Mouse (Mus musculus) kidney, embryonic 16.5 days (tissue): Measurements from ENCODE around the gene Pdgfb. TPM values are rescaled to one million over a fixed set of nuclear protein-coding genes. Genes with fewer than 3 reads are reported as not detected.

Experiments used
- ATAC-seq: fragments of 200-750 bp; cut with Nextera tagmentation; 2 replicates; pipeline ENCODE4 v1.8.0; 2017; ENCODE audit warnings: moderate TSS enrichment; ENCODE audit not compliant: low FRiP score, low TSS enrichment
- H3K27ac ChIP-seq: fragments of 300-500 bp; sonication (generic); 2 replicates; pipeline ENCODE4 v1.5.1; 2014; ENCODE audit warnings: low read length
- H3K27me3 ChIP-seq: fragments of 300-500 bp; sonication (generic); 2 replicates; pipeline ENCODE4 v1.6.1; 2014; ENCODE audit warnings: low read length, control low read depth, mixed read lengths; ENCODE audit not compliant: insufficient read depth
- H3K36me3 ChIP-seq: fragments of 300-500 bp; sonication (generic); 2 replicates; pipeline ENCODE4 v1.6.1; 2014; ENCODE audit warnings: low read length, control low read depth, mixed read lengths; ENCODE audit not compliant: insufficient read depth
- H3K4me1 ChIP-seq: fragments of 300-500 bp; sonication (generic); 2 replicates; pipeline ENCODE4 v1.6.1; 2014; ENCODE audit warnings: low read length, control low read depth, mixed read lengths; ENCODE audit not compliant: insufficient read depth
- H3K4me2 ChIP-seq: fragments of 300-500 bp; sonication (generic); replicated peaks from 2 replicates; pipeline ENCODE4 v1.6.1; 2014; ENCODE audit warnings: low read depth, low read length
- H3K4me3 ChIP-seq: fragments of 300-500 bp; sonication (generic); 2 replicates; pipeline ENCODE4 v1.5.1; 2014; ENCODE audit warnings: mild to moderate bottlenecking, low read length
- H3K9ac ChIP-seq: fragments of 300-500 bp; sonication (generic); replicated peaks from 2 replicates; pipeline ENCODE4 v1.6.1; 2014; ENCODE audit warnings: low read length
- H3K9me3 ChIP-seq: fragments of 300-500 bp; sonication (generic); 2 replicates; pipeline ENCODE4 v1.6.1; 2016; ENCODE audit warnings: low read length, control low read depth
- WGBS: fragments of 180-500 bp; shearing (Covaris S2); extraction: QIAGEN DNeasy Blood & Tissue Kit; methylation state at CpG from one replicate; pipeline ENCODE4 v1.1.7; 2014; 5-methylcytosine and 5-hydroxymethylcytosine counted together
- polyA plus RNA-seq: library from polyadenylated mRNA; unstranded; fragments of >200 nt; fragmentation: Nextera tagmentation; extraction: Ambion mirVana; gene quantifications from 2 replicates; pipeline ENCODE4 v1.2.1, GENCODE M21; 2015

Gene Pdgfb
- polyA plus RNA-seq, 1 experiment from 2014 or later: 6.2 TPM

DNA sequence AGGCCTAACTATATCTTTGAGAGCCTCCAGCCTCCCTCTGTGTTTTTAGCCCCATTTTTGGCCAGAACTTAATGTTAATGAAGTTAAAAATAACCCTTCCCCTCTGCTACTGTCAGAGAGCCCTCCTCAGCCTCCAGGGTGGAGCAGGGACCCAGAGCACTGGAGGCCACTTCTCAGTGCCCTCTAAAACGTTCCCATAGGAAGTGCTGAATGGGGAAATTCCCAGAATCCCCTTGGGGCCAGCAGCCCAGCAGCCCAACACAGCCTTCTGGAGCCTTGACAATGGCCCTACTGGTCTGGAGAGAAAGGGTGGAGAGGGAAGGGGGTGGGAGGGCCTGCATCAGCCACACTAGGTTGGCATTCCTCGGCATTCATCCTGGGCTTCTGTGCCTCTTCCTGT is 11.2 kb downstream of the Pdgfb start:
- peak overlapping the region; percentile 73; the same call in 1 of the 2 replicates for H3K27ac ChIP-seq

DNA sequence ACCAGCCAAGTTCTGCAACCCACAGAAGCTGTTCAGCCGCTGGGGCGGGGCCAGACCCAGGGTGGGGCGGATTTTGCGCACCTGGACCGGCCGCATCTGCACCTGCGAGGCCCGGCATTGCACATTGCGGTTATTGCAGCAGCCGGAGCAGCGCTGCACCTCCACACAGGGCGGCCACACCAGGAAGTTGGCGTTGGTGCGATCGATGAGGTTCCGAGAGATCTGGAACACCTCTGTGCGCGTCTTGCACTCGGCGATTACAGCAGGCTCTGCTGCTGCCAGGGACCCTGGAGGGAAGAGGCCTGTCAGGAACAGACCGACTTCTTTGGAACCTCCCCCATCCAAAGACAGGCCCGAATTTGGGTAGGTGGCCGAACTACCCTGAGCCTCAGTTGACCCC is 13.2 kb downstream of the Pdgfb start:
- Histone ChIP-seq H3K4me1 (0 out of 2 replicates have a peak, but pooled peaks cover 11% of the 10 kb centered on the region), H3K27ac (no peak overlapping the region), H3K9ac (no peak overlapping the region), H3K4me3 (no peak overlapping the region), H3K36me3 (no peaks in the 10 kb centered on the region), H3K9me3 (no peaks in the 10 kb centered on the region), H3K27me3 (no peaks in the 10 kb centered on the region), H3K4me2 (no peak overlapping the region)
- WGBS: 93% methylated on average over 23 of the region's 23 CpGs
- ATAC-seq: no peak

More for the DNA sequence above, 11.2 kb downstream of the Pdgfb start:
- Histone ChIP-seq H3K4me1 (0 out of 2 replicates have a peak, but pooled peaks cover 11% of the 10 kb centered on the region), H3K4me2 (no peak overlapping the region), H3K4me3 (no peak overlapping the region), H3K9ac (no peak overlapping the region), H3K27me3 (no peaks in the 10 kb centered on the region), H3K36me3 (no peaks in the 10 kb centered on the region), H3K9me3 (no peaks in the 10 kb centered on the region)
- no peak for ATAC-seq
- WGBS: 59% methylated on average over 2 of the region's 2 CpGs

DNA sequence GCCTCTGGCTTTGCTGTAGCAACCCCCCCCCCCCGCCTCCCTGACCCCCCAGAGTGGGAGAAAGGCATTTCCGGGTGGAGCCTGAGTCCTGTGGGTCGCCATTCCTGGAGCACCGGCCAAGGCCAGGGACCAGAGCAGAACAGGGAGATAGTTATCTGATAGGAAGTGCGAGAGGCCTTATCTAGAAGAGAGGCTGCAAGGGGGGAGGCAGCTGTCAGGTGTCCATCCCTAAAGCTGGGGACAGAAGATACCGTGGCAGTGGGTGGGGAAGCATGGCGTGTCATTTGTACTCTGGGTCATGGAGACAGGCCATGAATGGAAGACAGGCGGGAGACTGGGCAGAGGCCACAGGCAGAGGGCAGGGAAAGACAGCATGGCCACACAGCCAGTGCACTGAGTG is 14.1 kb downstream of the Pdgfb start:
- no peak overlapping the region for H3K27ac ChIP-seq
- 33% methylated on average over 8 of the region's 8 CpGs for WGBS

DNA sequence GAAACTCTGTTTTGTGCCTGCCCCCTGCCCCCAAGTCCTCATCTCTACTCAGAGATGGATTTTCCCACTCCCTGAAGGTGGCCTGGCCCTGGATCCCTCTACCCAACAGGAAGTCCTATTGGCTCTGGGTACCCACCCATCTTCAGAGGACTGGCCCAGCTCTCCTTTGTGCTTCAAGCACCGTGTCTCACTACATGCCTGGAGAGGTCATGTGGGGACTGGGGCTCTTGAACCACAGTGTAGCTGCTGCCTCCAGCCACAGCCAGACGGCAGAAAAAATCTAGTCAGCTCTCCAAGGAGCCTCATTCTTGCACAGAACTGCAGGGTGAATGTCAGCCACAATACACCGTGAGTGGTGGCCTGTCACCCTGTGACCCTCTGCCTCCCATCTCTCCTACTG is 16.8 kb downstream of the Pdgfb start:
- H3K4me1 ChIP-seq: no peaks in the 10 kb centered on the region
- no peaks in the 10 kb centered on the region for H3K27me3 ChIP-seq
- H3K9ac ChIP-seq: no peak overlapping the region
- H3K4me3 ChIP-seq: no peak overlapping the region
- no peak overlapping the region for H3K4me2 ChIP-seq
- H3K9me3 ChIP-seq: no peaks in the 10 kb centered on the region
- no peak for ATAC-seq
- H3K36me3 ChIP-seq: no peaks in the 10 kb centered on the region
- 58% methylated on average over 3 of the region's 3 CpGs for WGBS
- no peak overlapping the region for H3K27ac ChIP-seq

More for the DNA sequence above, 14.1 kb downstream of the Pdgfb start:
- Histone ChIP-seq H3K36me3 (no peaks in the 10 kb centered on the region), H3K4me3 (no peak overlapping the region), H3K27me3 (no peaks in the 10 kb centered on the region), H3K4me1 (0 out of 2 replicates have a peak, but pooled peaks cover 11% of the 10 kb centered on the region), H3K4me2 (no peak overlapping the region), H3K9ac (no peak overlapping the region), H3K9me3 (no peaks in the 10 kb centered on the region)
- ATAC-seq: no peak

DNA sequence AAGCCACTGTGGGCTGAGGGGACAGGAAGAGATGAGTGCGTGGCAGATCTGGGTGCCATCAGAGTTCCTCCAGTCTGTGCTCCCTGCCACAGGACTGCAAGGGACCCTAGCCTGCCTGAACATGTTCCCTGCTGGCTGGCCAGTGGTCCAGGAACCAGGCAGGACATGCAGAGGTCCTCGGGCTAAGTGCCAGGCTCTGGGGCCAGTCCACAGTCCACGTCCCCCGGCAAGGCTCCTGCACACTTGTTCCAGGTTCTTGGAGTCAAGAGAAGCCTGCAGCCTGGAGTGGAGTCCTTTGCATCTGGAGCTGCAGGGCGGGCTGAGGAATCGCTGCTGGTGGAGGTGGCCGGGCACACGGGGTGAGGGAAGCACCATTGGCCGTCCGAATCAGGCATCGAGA is 18.0 kb downstream of the Pdgfb start:
- WGBS: 88% methylated on average over 11 of the region's 11 CpGs

DNA sequence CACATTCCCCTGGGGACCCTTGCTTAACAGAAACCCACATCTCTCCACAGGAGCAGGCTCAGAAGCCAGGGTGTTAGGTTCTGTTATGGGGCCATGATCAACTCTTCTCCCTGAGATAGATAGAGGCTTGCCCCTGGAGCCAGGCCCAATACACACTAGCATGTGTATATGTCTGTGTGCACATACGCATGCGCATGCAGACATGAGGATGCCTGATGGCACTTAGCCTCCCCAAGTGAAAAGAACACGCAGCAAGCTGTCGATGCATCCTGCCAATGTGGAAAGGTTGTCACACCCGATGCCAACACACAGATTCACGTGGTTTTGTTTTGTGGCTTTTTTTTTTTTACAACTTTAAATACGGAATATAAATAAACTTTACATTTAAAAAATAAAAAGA is 19.2 kb downstream of the Pdgfb start:
- Histone ChIP-seq H3K27me3 (no peaks in the 10 kb centered on the region), H3K4me1 (no peaks in the 10 kb centered on the region), H3K9ac (no peak overlapping the region), H3K36me3 (no peaks in the 10 kb centered on the region), H3K4me2 (no peak overlapping the region), H3K27ac (no peak overlapping the region), H3K9me3 (no peaks in the 10 kb centered on the region), H3K4me3 (no peak overlapping the region)
- no peak for ATAC-seq
- 93% methylated on average over 7 of the region's 7 CpGs for WGBS

More for the DNA sequence above, 18.0 kb downstream of the Pdgfb start:
- ATAC-seq: no peak
- no peak overlapping the region for H3K4me2 ChIP-seq
- H3K4me3 ChIP-seq: no peak overlapping the region
- no peak overlapping the region for H3K27ac ChIP-seq
- no peaks in the 10 kb centered on the region for H3K36me3 ChIP-seq
- H3K9me3 ChIP-seq: no peaks in the 10 kb centered on the region
- no peaks in the 10 kb centered on the region for H3K4me1 ChIP-seq
- no peak overlapping the region for H3K9ac ChIP-seq
- no peaks in the 10 kb centered on the region for H3K27me3 ChIP-seq

DNA sequence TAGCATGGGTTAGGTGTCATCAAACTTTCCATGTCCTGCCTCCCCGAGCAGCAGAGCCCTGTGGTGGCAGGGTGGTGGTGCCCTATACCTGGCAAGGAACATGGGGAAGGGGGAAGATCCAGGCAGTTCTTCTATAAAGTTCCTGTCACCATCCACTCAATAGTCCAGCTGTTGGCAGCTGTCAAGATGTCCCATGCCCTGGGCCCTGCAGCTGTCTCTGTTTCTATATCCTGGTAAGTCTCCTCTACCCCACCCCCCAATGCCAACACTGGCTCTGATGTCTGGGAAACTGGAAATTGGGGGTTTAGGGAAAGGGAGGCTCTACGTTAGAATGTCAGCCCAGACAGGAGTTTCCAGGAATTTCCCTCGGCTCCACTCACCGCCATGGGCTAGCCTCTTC is 20.2 kb downstream of the Pdgfb start:
- ATAC-seq: no peak
- Histone ChIP-seq H3K9ac (no peak overlapping the region), H3K36me3 (no peaks in the 10 kb centered on the region), H3K4me3 (no peak overlapping the region), H3K4me2 (no peak overlapping the region), H3K9me3 (no peaks in the 10 kb centered on the region), H3K27ac (no peak overlapping the region), H3K27me3 (no peaks in the 10 kb centered on the region), H3K4me1 (no peaks in the 10 kb centered on the region)
- WGBS: 80% methylated on average over 4 of the region's 4 CpGs

DNA sequence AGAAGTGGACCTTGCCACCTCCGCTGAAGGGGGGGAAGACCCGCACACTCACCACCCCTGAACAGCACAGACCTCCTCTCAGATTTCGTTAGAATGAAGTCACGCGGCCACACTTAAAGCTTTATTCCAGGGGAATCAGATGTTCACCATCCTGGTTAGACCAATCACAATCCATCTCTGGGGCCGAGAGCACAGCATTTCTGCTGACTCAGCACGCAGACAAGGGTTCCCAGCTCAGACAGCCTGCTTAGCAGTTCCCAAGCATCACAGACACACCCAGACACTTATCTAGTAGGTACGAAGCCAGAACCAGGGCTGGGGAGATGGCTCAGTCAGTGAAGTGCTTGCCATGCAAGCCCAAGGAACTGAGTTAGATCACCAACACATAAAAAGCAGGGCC is 28.6 kb downstream of the Pdgfb start:
- no peaks in the 10 kb centered on the region for H3K4me1 ChIP-seq
- no peaks in the 10 kb centered on the region for H3K27me3 ChIP-seq
- no peak overlapping the region for H3K4me2 ChIP-seq
- ATAC-seq: no peak
- no peaks in the 10 kb centered on the region for H3K36me3 ChIP-seq
- H3K9ac ChIP-seq: no peak overlapping the region
- no peak overlapping the region for H3K27ac ChIP-seq
- no peaks in the 10 kb centered on the region for H3K9me3 ChIP-seq
- WGBS: 65% methylated on average over 8 of the region's 8 CpGs
- H3K4me3 ChIP-seq: no peak overlapping the region

DNA sequence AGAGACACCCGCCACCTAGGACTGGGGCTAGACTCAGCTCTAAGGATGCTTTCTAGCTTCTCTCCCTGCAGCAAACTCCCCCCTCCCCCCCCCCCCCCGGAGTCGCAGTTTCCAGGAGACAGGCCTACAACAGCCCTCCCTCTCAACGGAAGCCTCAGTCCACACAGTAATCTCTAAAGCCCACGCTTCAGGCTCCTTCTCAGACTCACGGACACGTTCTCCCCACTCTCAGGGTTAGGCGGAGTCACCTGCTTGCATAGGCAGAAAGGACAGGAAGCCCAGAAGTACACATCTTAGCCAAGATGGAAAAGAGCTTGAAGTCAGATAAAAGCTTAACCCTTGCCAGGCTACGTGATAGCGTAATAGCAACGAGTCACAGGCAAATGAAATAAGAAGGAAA is 29.3 kb downstream of the Pdgfb start:
- 66% methylated on average over 9 of the region's 11 CpGs for WGBS
- no peaks in the 10 kb centered on the region for H3K27me3 ChIP-seq
- no peak for ATAC-seq
- H3K4me1 ChIP-seq: no peaks in the 10 kb centered on the region
- H3K27ac ChIP-seq: no peak overlapping the region
- H3K4me3 ChIP-seq: no peak overlapping the region
- H3K4me2 ChIP-seq: no peak overlapping the region
- no peaks in the 10 kb centered on the region for H3K9me3 ChIP-seq
- no peak overlapping the region for H3K9ac ChIP-seq
- no peaks in the 10 kb centered on the region for H3K36me3 ChIP-seq

DNA sequence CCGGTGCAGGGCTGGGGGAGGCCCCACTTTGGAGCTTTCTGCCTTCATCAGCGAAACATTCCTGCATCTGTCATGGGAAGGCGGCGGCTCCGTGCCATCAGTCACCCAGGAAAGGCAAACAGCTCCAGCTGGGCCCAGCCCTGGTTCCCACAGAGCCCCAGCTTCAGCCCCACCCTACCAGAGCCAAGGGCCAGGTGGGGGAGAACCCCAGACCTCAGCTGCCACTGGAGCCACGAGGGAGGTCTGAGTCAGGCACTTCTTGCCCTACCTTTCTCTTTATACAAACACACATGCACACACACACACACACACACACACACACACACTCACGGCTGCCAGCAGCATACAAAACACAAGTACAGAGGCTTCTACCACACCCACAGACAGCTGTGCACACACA is 30.6 kb downstream of the Pdgfb start:
- WGBS: 50% methylated on average over 7 of the region's 7 CpGs
- H3K4me1 ChIP-seq: no peaks in the 10 kb centered on the region
- no peaks in the 10 kb centered on the region for H3K36me3 ChIP-seq

More for the DNA sequence above, 30.6 kb downstream of the Pdgfb start:
- Histone ChIP-seq H3K9ac (no peak overlapping the region), H3K27me3 (no peaks in the 10 kb centered on the region), H3K4me2 (no peak overlapping the region), H3K27ac (no peak overlapping the region), H3K4me3 (no peak overlapping the region), H3K9me3 (no peaks in the 10 kb centered on the region)
- ATAC-seq: peak; percentile 61; the same call in 1 of the 2 replicates
